Mouse (Mus musculus) heart, embryonic 13.5 days (tissue): ENCODE results near the gene Creb3l2. TPM values are rescaled to one million over a fixed set of nuclear protein-coding genes. Genes with fewer than 3 reads are reported as not detected.

ENCODE experiments used
- ATAC-seq: fragments of 200-750 bp; cut with Nextera tagmentation; 2 replicates; pipeline ENCODE4 v1.8.0; 2017; ENCODE audit warnings: moderate TSS enrichment; ENCODE audit not compliant: insufficient number of reproducible peaks, low FRiP score, low TSS enrichment; ENCODE audit errors: extremely low read depth
- H3K27ac ChIP-seq: fragments of 300-500 bp; sonication (generic); replicated peaks from 2 replicates; pipeline ENCODE4 v1.5.1; 2015; ENCODE audit warnings: moderate library complexity, mild to moderate bottlenecking, inconsistent platforms
- H3K27me3 ChIP-seq: fragments of 300-500 bp; sonication (generic); replicated peaks from 2 replicates; pipeline ENCODE4 v1.6.1; 2015; ENCODE audit warnings: mild to moderate bottlenecking, inconsistent platforms
- H3K36me3 ChIP-seq: fragments of 300-500 bp; sonication (generic); 2 replicates; pipeline ENCODE4 v1.6.1; 2015; ENCODE audit warnings: mild to moderate bottlenecking, inconsistent platforms
- H3K4me1 ChIP-seq: fragments of 300-500 bp; sonication (generic); 2 replicates; pipeline ENCODE4 v1.6.1; 2015; ENCODE audit warnings: inconsistent platforms
- H3K4me2 ChIP-seq: fragments of 300-500 bp; sonication (generic); 2 replicates; pipeline ENCODE4 v1.6.1; 2015; ENCODE audit warnings: inconsistent platforms, mild to moderate bottlenecking, moderate library complexity
- H3K4me3 ChIP-seq: fragments of 300-500 bp; sonication (generic); 2 replicates; pipeline ENCODE4 v1.5.1; 2015; ENCODE audit warnings: moderate library complexity, mild to moderate bottlenecking, inconsistent platforms
- H3K9ac ChIP-seq: fragments of 300-500 bp; sonication (generic); 2 replicates; pipeline ENCODE4 v1.6.1; 2015; ENCODE audit warnings: inconsistent platforms, mild to moderate bottlenecking, moderate library complexity
- H3K9me3 ChIP-seq: fragments of 300-500 bp; sonication (generic); 2 replicates; pipeline ENCODE4 v1.6.1; 2016; ENCODE audit warnings: inconsistent platforms
- WGBS: fragments of 180-500 bp; shearing (Covaris S2); methylation state at CpG from one replicate; pipeline ENCODE4 v1.1.7; 2015; ENCODE audit warnings: mixed read lengths; 5-methylcytosine and 5-hydroxymethylcytosine counted together
- polyA plus RNA-seq: library from polyadenylated mRNA; unstranded; fragments of >200 nt; fragmentation: Nextera tagmentation; extraction: Ambion mirVana; gene quantifications from 2 replicates; pipeline ENCODE4 v1.2.1, GENCODE M21; 2015

Gene Creb3l2
- polyA plus RNA-seq, 1 experiment from 2014 or later = 30.1 TPM

GRCm38 (mm10) chr6:37441251-37442011 lies 515 bp downstream of the Creb3l2 start:
- 1% methylated on average over 40 of the region's 40 CpGs for WGBS
- no peaks in the 10 kb centered on the region for H3K27me3 ChIP-seq
- peak overlapping the region; percentile 92 for H3K4me2 ChIP-seq
- H3K4me3 ChIP-seq = peak overlapping the region; percentile 92
- ATAC-seq = peak; percentile 37
- H3K9me3 ChIP-seq = no peaks in the 10 kb centered on the region
- H3K27ac ChIP-seq = peak overlapping the region; percentile 96
- peak overlapping the region; percentile 99 for H3K9ac ChIP-seq
- H3K4me1 ChIP-seq = peaks cover 42% of the 10 kb centered on the region
- H3K36me3 ChIP-seq = peaks cover 22% of the 10 kb centered on the region

- peaks cover 50% of the 10 kb centered on the region for H3K4me1 ChIP-seq
- H3K4me2 ChIP-seq = peak overlapping the region; percentile 92
- H3K4me3 ChIP-seq = peak overlapping the region; percentile 92
- H3K27me3 ChIP-seq = no peaks in the 10 kb centered on the region
- ATAC-seq = no peak
- H3K36me3 ChIP-seq = peaks cover 27% of the 10 kb centered on the region
- peak overlapping the region; percentile 96 for H3K27ac ChIP-seq
- WGBS = 6% methylated on average over 12 of the region's 12 CpGs
- H3K9ac ChIP-seq = peak overlapping the region; percentile 99
- no peaks in the 10 kb centered on the region for H3K9me3 ChIP-seq
These were observed 1.3 kb downstream of the Creb3l2 start for GRCm38 (mm10) chr6:37440491-37441250.

DNA sequence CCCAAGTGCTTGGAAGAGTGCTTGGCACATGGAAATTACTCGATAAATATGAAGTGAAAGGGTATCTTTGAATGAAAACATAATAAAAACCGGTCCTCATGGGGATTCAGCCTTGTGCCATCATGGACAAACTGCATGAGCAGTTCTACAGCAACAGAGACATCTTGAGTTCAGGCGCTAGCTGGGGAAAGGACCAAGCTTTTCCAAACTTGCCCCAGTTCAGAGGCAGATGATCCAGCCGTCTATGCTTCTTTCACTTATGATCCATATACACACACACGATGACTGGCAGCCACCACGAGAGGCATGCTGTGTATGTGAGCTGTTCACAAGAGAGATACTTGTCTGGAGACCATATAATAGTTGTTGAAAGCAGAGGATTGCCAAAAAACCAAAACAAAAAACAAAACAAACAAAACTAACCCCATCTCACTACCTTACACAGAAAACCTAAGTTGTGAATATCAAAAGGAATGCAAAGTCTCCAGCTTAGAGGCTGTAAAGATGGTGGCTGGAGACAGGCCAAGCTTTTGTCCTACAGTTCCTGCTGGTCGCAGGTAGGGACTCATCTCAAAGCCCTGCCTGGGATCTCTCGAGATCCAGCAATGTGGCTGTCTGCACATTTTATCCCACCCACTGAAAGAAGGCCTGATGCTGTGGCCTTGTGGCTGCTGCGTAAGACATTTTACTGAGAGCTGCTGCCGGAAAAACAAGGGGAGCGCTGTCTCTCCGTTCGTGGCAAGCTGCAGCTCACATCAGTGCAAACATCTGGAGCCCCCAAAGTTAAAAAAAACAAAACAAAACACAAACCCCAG lies 2.1 kb downstream of the Creb3l2 start:
- Histone ChIP-seq H3K9me3 (no peaks in the 10 kb centered on the region), H3K4me1 (peaks cover 58% of the 10 kb centered on the region), H3K4me3 (peak overlapping the region; percentile 92), H3K4me2 (peak overlapping the region; percentile 92), H3K9ac (peak overlapping the region; percentile 99), H3K36me3 (peaks cover 34% of the 10 kb centered on the region), H3K27me3 (no peaks in the 10 kb centered on the region), H3K27ac (peak overlapping the region; percentile 96)
- no peak for ATAC-seq
- WGBS = 21% methylated on average over 13 of the region's 13 CpGs

GRCm38 (mm10) chr6:37438510-37438909 lies 3.4 kb downstream of the Creb3l2 start:
- ATAC-seq = no peak
- Histone ChIP-seq H3K9me3 (no peaks in the 10 kb centered on the region), H3K27ac (0 out of 2 replicates have a peak overlapping the region, but pooled peaks have one; percentile 46), H3K4me2 (peak overlapping the region; percentile 92), H3K36me3 (peaks cover 39% of the 10 kb centered on the region), H3K27me3 (no peaks in the 10 kb centered on the region), H3K4me3 (peak overlapping the region; percentile 92), H3K9ac (peak overlapping the region; percentile 99), H3K4me1 (peaks cover 69% of the 10 kb centered on the region)
- WGBS = 84% methylated on average over 3 of the region's 3 CpGs

DNA sequence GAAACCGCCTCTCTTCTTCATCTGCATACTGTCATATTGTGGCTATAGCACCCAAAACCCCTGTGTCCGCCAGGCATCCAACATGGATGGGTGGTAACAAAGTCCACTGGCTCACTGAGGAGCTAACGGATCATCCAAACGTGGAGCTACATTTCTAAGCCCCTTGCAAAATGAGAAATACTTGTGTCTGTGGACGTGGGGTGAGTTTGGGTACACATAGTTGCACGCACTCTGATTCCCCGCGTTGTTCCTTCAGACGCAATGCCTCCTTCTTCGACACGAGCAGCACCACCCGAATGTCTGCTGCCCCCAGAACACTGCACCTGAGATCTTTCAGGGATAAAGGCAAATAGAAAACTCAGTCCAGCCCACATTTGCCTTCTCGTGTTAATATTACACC lies 4.9 kb downstream of the Creb3l2 start:
- H3K4me1 ChIP-seq = peaks cover 77% of the 10 kb centered on the region
- H3K4me2 ChIP-seq = peak overlapping the region; percentile 92
- peak overlapping the region; percentile 92; the same call in 1 of the 2 replicates for H3K4me3 ChIP-seq
- H3K9ac ChIP-seq = 0 out of 2 replicates have a peak overlapping the region, but pooled peaks have one; percentile 99
- no peak for ATAC-seq
- H3K27ac ChIP-seq = no peak overlapping the region
- H3K27me3 ChIP-seq = no peaks in the 10 kb centered on the region
- no peaks in the 10 kb centered on the region for H3K9me3 ChIP-seq
- peaks cover 39% of the 10 kb centered on the region for H3K36me3 ChIP-seq
- WGBS = 83% methylated on average over 13 of the region's 13 CpGs

DNA sequence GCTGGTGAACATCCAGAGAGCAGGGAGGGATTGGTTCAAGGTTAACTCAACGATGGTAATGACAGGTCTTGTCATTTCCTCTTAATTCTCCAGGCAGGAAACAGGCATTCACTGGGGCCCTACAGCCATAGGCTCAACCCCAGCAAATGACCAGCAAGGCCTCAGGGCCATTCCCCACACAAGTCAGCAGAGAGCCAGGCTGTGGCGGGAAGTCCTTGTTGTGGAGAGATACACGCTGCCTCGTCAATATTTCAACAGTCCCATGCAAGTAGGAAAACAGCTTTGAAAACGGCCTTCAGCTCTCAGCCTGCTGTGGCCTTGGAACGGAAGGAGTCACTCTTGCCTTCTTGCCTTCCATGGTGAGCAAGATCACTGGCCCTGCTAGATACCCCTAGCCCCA lies 6.6 kb downstream of the Creb3l2 start:
- ATAC-seq = no peak
- H3K9me3 ChIP-seq = no peaks in the 10 kb centered on the region
- peak overlapping the region; percentile 82 for H3K27ac ChIP-seq
- peak overlapping the region; percentile 23 for H3K4me2 ChIP-seq
- peaks cover 94% of the 10 kb centered on the region for H3K4me1 ChIP-seq
- H3K36me3 ChIP-seq = peaks cover 39% of the 10 kb centered on the region
- 36% methylated on average over 6 of the region's 6 CpGs for WGBS
- H3K27me3 ChIP-seq = no peaks in the 10 kb centered on the region
- H3K4me3 ChIP-seq = peak overlapping the region; percentile 3; the same call in 1 of the 2 replicates
- peak overlapping the region; percentile 65 for H3K9ac ChIP-seq

DNA sequence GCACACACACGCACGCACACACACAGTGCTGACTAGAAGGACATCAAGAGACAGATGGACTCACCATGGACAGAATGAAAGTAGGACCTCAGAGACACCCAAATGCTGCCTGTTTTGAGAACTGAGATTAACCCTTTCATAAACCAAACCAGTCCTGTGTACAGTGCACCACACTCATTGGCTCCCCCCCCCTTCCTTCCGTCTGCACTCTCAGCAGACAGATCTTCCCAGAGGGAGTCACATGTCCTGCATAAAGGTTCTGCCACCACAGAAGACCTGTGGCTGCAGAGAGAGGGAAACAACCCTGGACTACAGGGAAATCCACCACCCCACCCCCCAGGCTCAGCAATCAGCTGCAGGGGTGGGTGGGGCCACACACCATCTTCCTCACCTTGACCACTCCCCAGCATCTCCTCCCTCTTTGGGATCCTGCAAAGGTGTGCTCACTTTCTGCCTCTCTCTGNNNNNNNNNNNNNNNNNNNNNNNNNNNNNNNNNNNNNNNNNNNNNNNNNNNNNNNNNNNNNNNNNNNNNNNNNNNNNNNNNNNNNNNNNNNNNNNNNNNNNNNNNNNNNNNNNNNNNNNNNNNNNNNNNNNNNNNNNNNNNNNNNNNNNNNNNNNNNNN lies 12.0 kb downstream of the Creb3l2 start:
- peak overlapping the region; percentile 33 for H3K4me3 ChIP-seq
- H3K27ac ChIP-seq = peak overlapping the region; percentile 99
- peaks cover 98% of the 10 kb centered on the region for H3K4me1 ChIP-seq
- H3K36me3 ChIP-seq = peaks cover 37% of the 10 kb centered on the region
- H3K27me3 ChIP-seq = no peaks in the 10 kb centered on the region
- WGBS = 61% methylated on average over 3 of the region's 3 CpGs
- H3K9me3 ChIP-seq = no peaks in the 10 kb centered on the region
- peak overlapping the region; percentile 82 for H3K9ac ChIP-seq
- H3K4me2 ChIP-seq = peak overlapping the region; percentile 71
- no peak for ATAC-seq

GRCm38 (mm10) chr6:37428947-37429346 lies 13.0 kb downstream of the Creb3l2 start:
- H3K9ac ChIP-seq = no peak overlapping the region

GRCm38 (mm10) chr6:37428044-37428443 lies 13.9 kb downstream of the Creb3l2 start:
- H3K27ac ChIP-seq = peak overlapping the region; percentile 37
- H3K4me2 ChIP-seq = 0 out of 2 replicates have a peak overlapping the region, but pooled peaks have one; percentile 1
- H3K9ac ChIP-seq = peak overlapping the region; percentile 38; the same call in 1 of the 2 replicates
- H3K27me3 ChIP-seq = no peaks in the 10 kb centered on the region
- WGBS = 61% methylated on average over 11 of the region's 11 CpGs
- H3K4me3 ChIP-seq = no peak overlapping the region
- peaks cover 100% of the 10 kb centered on the region for H3K4me1 ChIP-seq
- ATAC-seq = no peak
- peaks cover 32% of the 10 kb centered on the region for H3K36me3 ChIP-seq
- H3K9me3 ChIP-seq = no peaks in the 10 kb centered on the region

More at GRCm38 (mm10) chr6:37428947-37429346, 13.0 kb downstream of the Creb3l2 start:
- Histone ChIP-seq H3K27ac (peak overlapping the region; percentile 99; the same call in 1 of the 2 replicates), H3K9me3 (no peaks in the 10 kb centered on the region), H3K36me3 (peaks cover 32% of the 10 kb centered on the region), H3K4me3 (no peak overlapping the region), H3K27me3 (no peaks in the 10 kb centered on the region), H3K4me2 (0 out of 2 replicates have a peak overlapping the region, but pooled peaks have one; percentile 71), H3K4me1 (peaks cover 98% of the 10 kb centered on the region)
- no peak for ATAC-seq
- whole genome bisulfite sequencing = 71% methylated on average over 8 of the region's 8 CpGs

GRCm38 (mm10) chr6:37426615-37427014 lies 15.3 kb downstream of the Creb3l2 start:
- H3K4me1 ChIP-seq = peaks cover 99% of the 10 kb centered on the region
- no peak overlapping the region for H3K4me3 ChIP-seq
- no peaks in the 10 kb centered on the region for H3K27me3 ChIP-seq
- H3K4me2 ChIP-seq = no peak overlapping the region
- no peaks in the 10 kb centered on the region for H3K9me3 ChIP-seq
- 0 out of 2 replicates have a peak overlapping the region, but pooled peaks have one; percentile 11 for H3K9ac ChIP-seq
- 83% methylated on average over 2 of the region's 2 CpGs for WGBS
- peaks cover 32% of the 10 kb centered on the region for H3K36me3 ChIP-seq
- H3K27ac ChIP-seq = peak overlapping the region; percentile 89
- ATAC-seq = no peak
